Mouse (Mus musculus) regulatory T cell (primary cell): ENCODE results near the gene Snapc1.

Source experiments
- in situ Hi-C: fragments of 300-600 bp; cut with MboI, MseI; formaldehyde crosslinking; loops from one replicate; pipeline ENCODE4 v1.15.1; 2025; ENCODE audit warnings: high pct_unique_total_duplicates

The Snapc1 gene

DNA sequence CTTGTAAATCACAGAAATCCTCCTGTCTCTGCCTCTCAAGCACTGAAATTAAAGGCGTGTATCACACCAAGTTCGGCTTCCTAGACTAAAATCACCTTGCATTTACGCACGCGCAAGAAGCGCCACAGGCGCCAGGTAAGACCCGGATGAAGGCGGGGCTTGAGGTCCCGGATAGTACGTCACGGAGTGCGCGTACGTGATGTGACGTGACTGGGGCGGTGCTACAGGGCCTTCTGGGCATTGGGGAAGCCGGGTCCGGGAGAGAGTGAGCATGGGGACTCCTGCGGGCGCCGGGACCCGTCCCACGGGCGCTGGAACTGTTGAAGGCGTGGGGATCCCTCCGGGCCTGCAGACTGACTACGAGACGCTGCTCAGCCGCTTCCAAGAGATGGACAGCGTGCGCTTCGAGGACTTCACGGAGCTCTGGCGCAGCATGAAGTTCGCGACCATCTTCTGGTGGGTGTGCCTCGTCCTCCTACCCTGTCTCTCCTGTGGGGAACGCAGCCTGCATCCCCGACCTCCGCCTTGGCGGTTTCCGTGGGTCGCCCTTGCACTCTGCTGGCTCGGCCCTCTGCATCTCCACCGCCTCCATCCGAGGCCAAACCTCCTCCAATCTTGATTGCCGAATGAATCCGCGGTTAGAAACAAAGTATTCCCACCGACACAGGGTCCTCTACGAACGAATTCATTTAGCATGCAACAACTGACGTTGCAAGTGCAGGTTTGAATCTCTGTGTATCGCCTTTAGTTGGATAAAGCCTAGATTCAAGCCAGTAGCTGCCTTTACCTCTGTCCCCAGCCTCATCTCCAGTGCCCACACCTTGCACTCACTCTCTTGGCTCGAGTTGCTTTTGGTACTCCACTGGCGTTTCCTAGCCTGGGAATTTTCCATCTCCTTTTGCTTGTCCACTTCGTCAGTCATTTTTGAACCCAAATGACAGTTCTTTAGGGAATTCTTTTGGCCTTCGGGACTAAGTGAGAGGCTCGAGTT is at the start of gene Snapc1:
Gene Snapc1, plus strand, starts transcription at position 191 of the 991 bp plus-strand sequence.
- in situ Hi-C loops: no loop called here

GRCm38 (mm10) chr12:73918479-73918878 is 45.8 kb upstream of the Snapc1 start:
- in situ Hi-C loops: no loop called here

GRCm38 (mm10) chr12:73930266-73930665 is 34.0 kb upstream of the Snapc1 start:
- in situ Hi-C loops: no loop called here

GRCm38 (mm10) chr12:73931274-73931673 is 33.0 kb upstream of the Snapc1 start:
- in situ Hi-C loops: no loop called here

DNA sequence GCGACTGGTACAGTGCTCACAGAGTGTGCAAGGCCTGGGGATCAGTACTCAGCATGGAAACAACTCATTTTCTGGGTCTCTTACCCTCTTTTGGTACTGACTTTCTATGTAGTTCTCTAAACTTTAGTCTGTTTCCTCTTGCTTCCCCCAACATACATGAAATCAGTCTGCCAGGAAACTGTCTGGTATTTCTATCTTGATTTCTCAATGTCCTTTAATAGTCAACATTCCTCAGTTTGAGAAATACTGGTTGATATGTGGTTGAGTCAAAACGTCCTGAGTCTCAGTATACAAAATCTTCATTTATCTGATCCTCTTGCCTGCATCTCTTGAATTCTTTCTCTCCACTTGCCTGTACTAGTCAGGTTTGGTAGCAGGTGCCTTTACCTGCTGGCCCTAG is 29.8 kb upstream of the Snapc1 start:
- in situ Hi-C loops: no loop called here

DNA sequence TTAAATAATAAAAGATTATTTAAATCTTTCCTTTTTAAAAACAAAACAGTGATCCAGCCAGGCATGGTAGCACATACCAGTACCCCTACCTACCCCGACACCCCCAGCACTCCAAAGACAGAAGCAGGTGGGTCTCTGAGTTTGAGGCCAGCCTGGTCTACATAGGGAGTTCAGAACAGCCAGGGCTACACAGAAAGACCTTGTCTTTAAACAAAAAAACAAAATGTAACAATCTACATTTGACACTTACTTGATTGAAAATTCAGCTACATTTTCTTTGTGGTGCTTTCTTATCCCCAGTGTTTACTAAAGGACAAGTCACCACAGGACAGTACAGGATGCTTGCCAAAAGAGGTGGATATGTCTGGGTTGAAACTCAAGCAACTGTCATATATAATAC is 26.9 kb upstream of the Snapc1 start, which contains the start of gene Gm49321:
Gene Gm49321, plus strand, starts transcription at position 301 of the 400 bp plus-strand sequence.
- in situ Hi-C loops: no loop called here

DNA sequence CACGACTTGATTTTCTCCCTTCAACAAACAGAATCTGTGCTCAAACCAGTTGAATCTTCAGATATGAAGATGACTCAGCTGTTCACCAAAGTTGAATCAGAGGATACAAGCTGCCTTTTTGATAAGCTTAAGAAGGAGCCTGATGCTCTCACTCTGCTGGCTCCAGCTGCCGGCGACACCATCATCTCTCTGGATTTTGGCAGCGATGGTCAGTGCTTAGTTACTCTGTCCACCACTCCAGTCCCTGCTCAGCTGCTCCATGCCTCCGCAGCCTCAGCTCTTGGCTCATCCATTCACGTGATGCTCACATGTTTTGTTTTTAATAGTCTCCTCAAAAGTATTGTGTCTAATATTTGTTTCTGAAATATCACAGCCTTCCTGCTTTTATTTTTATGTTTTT is 24.7 kb upstream of the Snapc1 start:
- in situ Hi-C loops: no loop called here

DNA sequence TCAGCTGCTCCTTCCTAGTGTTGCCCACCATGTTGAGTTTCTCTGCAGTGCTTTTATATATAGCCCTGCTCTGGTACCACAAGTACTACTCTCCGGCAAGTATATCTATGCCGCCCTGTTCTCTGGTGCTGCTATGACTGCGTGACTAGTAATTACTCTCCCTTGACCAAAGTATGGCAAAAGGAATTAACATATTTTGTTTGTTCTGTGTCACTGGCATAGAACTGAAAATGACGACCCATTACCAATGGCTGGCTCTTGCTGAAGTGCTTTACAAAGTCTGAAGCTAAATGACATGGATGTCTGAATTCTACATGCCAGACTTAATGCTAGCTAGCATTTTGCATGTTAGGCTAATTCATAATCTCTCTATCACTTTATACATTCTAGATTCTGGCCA is 15.9 kb upstream of the Snapc1 start:
- in situ Hi-C loops: no loop called here

- in situ Hi-C loops: no loop called here
These were observed 14.8 kb upstream of the Snapc1 start for GRCm38 (mm10) chr12:73949318-73950058.

- in situ Hi-C loops: no loop called here
These were observed 11.4 kb upstream of the Snapc1 start for GRCm38 (mm10) chr12:73952879-73953278.

GRCm38 (mm10) chr12:73953420-73954186 is 10.7 kb upstream of the Snapc1 start:
- in situ Hi-C loops: no loop called here

DNA sequence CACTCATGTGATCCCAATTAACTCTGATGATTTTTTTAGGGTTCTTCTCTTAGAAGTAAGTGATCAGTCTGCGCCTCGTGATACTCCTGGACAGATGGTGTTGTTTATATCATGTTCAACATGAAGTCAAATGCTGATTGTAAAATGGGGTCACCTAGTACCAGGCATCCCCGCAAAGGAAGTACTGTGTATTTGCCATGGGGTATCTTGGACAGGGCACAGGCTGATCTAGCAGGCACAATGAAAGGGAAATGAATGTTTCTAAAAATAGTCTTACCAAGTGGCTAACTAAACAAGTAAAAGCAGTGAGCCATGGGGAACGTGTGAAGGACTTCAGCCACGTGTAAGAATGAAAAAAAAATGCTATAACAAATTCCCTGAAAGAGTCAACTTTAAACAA is 9.5 kb upstream of the Snapc1 start:
- in situ Hi-C loops: no loop called here

GRCm38 (mm10) chr12:73957676-73958075 is 6.6 kb upstream of the Snapc1 start:
- in situ Hi-C loops: no loop called here

DNA sequence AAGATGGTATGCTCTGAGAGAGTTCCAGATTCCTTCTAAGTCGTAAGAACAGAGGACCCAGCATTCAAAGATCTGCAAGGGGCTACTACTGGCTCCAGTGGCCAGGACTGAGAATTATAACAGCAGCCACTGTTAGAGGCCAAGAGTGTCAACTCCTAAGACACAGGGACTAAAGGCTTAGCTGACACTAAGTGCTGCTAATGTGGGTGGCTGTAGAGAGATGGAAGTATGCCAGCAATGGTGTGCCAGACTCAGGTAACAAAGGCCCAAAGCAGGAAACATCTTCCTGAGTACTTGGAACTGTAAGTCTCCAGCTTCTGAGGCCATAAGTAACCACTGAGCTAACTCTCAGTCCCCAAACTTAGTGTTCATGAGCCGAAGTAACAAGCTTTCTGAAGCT is 5.5 kb upstream of the Snapc1 start:
- in situ Hi-C loops: no loop called here

GRCm38 (mm10) chr12:73969142-73969541 is 4.9 kb downstream of the Snapc1 start:
- in situ Hi-C loops: no loop called here

DNA sequence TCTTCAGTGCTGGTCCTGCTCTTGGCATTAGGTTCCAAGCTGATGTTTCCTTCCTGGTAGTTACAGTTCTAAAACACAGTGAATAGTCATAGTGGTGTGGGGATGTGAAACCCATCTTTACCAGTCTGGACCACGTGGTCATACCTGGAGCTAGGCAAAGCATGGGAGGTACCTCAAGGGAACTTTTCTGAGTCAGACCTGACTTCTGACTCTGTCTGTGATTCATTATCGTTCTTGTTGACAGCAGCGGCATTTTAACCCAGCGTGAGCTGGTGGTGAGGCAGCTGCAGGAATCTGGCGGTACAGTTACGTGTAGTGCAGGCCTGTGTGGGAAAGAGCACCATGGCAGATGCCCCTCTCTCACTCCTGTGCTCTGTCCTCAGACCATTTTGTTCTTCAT is 10.3 kb downstream of the Snapc1 start:
- in situ Hi-C loops: no loop called here

GRCm38 (mm10) chr12:73978144-73978543 is 13.9 kb downstream of the Snapc1 start:
- in situ Hi-C loops: no loop called here

- in situ Hi-C loops: no loop called here
These were observed 15.4 kb downstream of the Snapc1 start for GRCm38 (mm10) chr12:73979667-73980066.

- in situ Hi-C loops: no loop called here
These were observed 18.3 kb downstream of the Snapc1 start for GRCm38 (mm10) chr12:73982533-73982932.

DNA sequence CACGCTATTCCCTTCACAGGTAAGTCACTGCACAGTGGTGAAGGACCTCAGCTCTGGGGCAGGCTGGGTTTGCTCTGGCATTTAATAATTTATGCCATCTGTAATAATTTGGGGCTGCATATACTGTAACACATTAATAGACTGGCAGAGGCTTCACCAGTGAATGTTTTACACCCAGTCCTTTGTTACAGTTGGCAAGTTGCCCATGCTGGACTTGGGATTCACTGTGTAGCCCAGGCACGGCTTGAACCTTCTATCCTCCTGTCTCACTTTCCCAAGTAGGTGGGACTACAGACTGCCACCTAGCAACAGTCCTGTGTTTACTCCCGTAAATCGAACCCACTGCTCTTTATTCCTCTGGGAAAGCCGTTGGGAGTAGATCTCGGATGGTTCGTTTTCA is 22.0 kb downstream of the Snapc1 start:
- in situ Hi-C loops: no loop called here

DNA sequence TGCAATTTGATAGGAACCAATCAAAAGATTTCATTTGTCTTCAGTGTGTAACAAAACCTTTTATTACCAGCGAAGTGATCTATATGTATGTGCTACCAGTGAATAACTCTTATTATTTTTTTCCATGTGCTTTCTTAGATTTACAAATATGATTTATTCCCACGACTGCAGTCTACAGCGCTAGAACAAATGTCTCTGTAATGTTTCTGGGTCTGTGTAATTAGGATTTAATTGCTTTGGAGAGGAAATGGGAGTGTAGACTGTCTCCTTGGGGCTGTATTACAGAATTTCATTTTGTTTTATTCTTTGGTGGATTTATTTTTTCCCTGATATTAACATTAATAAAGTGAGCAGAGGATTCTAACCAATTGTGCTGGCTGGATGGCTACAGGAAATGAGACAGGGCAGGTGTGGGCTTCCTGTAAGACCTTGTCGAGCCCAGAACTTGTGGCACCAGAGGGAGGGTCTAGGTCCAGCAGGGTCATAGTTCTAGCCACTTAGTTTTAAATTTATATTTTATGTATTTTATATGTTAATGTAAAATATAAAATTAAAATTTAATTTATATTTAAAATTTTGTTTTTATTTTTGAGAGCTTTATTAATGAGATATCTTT is 24.2 kb downstream of the Snapc1 start:
- in situ Hi-C loops: no loop called here
